Mouse (Mus musculus) thymus, adult 2 months (tissue): ENCODE data around the gene Bcl7a. TPM values are rescaled to one million over a fixed set of nuclear protein-coding genes. Genes with fewer than 3 reads are reported as not detected.

ENCODE experiments used
- DNase-seq: peaks from one replicate; pipeline ENCODE4 v3.0.0; 2021
- H3K27ac ChIP-seq: fragments of 200-500 bp; 2 replicates; pipeline ENCODE4 v1.5.1; 2012; ENCODE audit warnings: low read length, control low read depth; ENCODE audit not compliant: control insufficient read depth, insufficient read depth
- H3K27me3 ChIP-seq: fragments of 200-500 bp; 2 replicates; pipeline ENCODE4 v1.6.1; 2012; ENCODE audit warnings: mild to moderate bottlenecking, low read length, moderate library complexity, mixed read lengths; ENCODE audit not compliant: control insufficient read depth, insufficient read depth
- H3K36me3 ChIP-seq: fragments of 200-500 bp; 2 replicates; pipeline ENCODE4 v1.6.1; 2012; ENCODE audit warnings: mild to moderate bottlenecking, low read length, moderate library complexity; ENCODE audit not compliant: control insufficient read depth, insufficient read depth
- H3K4me1 ChIP-seq: fragments of 200-500 bp; replicated peaks from 2 replicates; pipeline ENCODE4 v1.6.1; 2012; ENCODE audit warnings: low read length; ENCODE audit not compliant: control insufficient read depth, insufficient read depth
- H3K4me3 ChIP-seq: fragments of 200-500 bp; 2 replicates; pipeline ENCODE4 v1.5.1; 2012; ENCODE audit warnings: mild to moderate bottlenecking, low read length, control low read depth, moderate library complexity; ENCODE audit not compliant: control insufficient read depth, insufficient read depth
- CTCF ChIP-seq: fragments of 200-500 bp; IDR thresholded peaks from 2 replicates; pipeline ENCODE4 v1.5.1; 2012; ENCODE audit warnings: mild to moderate bottlenecking, control low read depth, low read length, moderate library complexity, borderline replicate concordance; ENCODE audit not compliant: control insufficient read depth, poor library complexity, insufficient read depth; ENCODE audit errors: extremely low read depth
- POLR2A ChIP-seq: fragments of 200-500 bp; IDR thresholded peaks from 2 replicates; pipeline ENCODE4 v1.6.1; 2012; ENCODE audit warnings: mild to moderate bottlenecking, low read length, control low read depth, moderate library complexity; ENCODE audit not compliant: control insufficient read depth, poor library complexity, insufficient read depth; ENCODE audit errors: extremely low read depth
- WGBS: fragments of 180-500 bp; shearing (Covaris S2); methylation state at CpG from one replicate; pipeline ENCODE4 v1.1.7; 2018; 5-methylcytosine and 5-hydroxymethylcytosine counted together
- polyA plus RNA-seq: library from polyadenylated mRNA; depleted of rRNA; stranded (reverse); fragments of >200 nt; gene quantifications from 2 replicates; pipeline ENCODE4 v1.2.3, GENCODE M21; 2012

Bcl7a gene
- polyA plus RNA-seq, 1 experiment = 29.4 TPM

DNA sequence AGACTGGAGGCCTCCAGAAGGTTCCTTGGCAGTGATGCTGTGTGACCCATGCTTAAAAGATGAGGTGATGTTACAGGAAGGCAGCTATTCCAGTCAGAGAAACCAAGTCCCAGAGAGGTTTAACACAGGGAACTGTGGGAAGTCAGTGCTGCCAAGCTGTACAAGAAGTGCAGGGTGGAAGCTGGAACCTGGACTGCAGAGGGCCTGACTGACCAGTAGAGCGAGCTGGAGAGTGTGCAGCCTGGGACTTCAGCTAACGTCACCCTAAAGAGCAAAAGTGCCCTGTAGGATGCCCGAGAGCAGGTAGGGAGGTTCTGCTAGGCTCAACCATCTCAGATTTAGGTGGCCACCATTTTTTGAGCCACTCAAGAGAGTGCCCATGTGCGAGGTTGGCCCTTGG lies 19.3 kb downstream of the Bcl7a start:
- no peaks in the 10 kb centered on the region for H3K4me1 ChIP-seq
- no peak for TF ChIP-seq POLR2A
- no peak for TF ChIP-seq CTCF
- no peak for DNase-seq
- WGBS = over 99% methylated on average over 4 of the region's 4 CpGs
- no peaks in the 10 kb centered on the region for H3K27me3 ChIP-seq
- no peak overlapping the region for H3K27ac ChIP-seq
- H3K36me3 ChIP-seq = peaks cover 47% of the 10 kb centered on the region
- H3K4me3 ChIP-seq = no peak overlapping the region

GRCm38 (mm10) chr5:123364302-123364971 lies 20.8 kb downstream of the Bcl7a start:
- no peaks in the 10 kb centered on the region for H3K4me1 ChIP-seq
- no peak for TF ChIP-seq CTCF
- no peak for TF ChIP-seq POLR2A
- no peak overlapping the region for H3K4me3 ChIP-seq
- DNase-seq = no peak
- peaks cover 39% of the 10 kb centered on the region for H3K36me3 ChIP-seq
- WGBS = 94% methylated on average over 11 of the region's 11 CpGs
- no peak overlapping the region for H3K27ac ChIP-seq
- H3K27me3 ChIP-seq = no peaks in the 10 kb centered on the region

GRCm38 (mm10) chr5:123368869-123369488 lies 25.3 kb downstream of the Bcl7a start:
- DNase-seq = peak; percentile 29
- H3K27me3 ChIP-seq = no peaks in the 10 kb centered on the region
- H3K36me3 ChIP-seq = peaks cover 56% of the 10 kb centered on the region
- no peak overlapping the region for H3K27ac ChIP-seq
- H3K4me1 ChIP-seq = no peaks in the 10 kb centered on the region
- no peak overlapping the region for H3K4me3 ChIP-seq
- TF ChIP-seq CTCF = peak; percentile 79; the same call in 1 of the 2 replicates
- no peak for TF ChIP-seq POLR2A
- WGBS = 78% methylated on average over 13 of the region's 13 CpGs

DNA sequence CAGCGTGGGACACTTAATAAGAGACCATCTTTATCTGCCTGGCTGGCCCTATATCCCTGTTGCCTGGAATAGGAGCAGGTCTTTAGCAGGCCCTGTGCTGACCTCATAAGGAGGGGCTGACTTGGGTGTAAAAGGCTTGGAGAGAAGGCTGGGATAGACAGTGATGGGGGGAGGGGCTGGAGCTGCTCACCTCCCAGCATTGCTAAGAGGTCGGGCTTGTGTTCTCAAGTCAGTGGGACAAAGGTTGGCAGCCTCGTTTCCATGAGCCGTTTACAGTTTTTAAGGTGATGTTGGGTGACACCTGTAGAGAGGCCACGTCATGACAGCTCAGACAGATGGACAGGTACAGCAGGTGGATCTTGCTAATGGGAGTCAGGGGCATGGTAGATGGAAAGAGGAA lies 26.4 kb downstream of the Bcl7a start:
- DNase-seq = no peak
- H3K4me1 ChIP-seq = no peaks in the 10 kb centered on the region
- H3K36me3 ChIP-seq = peaks cover 55% of the 10 kb centered on the region
- no peak overlapping the region for H3K4me3 ChIP-seq
- no peaks in the 10 kb centered on the region for H3K27me3 ChIP-seq
- 95% methylated on average over 5 of the region's 5 CpGs for WGBS
- no peak overlapping the region for H3K27ac ChIP-seq
- TF ChIP-seq POLR2A = no peak
- TF ChIP-seq CTCF = no peak

DNA sequence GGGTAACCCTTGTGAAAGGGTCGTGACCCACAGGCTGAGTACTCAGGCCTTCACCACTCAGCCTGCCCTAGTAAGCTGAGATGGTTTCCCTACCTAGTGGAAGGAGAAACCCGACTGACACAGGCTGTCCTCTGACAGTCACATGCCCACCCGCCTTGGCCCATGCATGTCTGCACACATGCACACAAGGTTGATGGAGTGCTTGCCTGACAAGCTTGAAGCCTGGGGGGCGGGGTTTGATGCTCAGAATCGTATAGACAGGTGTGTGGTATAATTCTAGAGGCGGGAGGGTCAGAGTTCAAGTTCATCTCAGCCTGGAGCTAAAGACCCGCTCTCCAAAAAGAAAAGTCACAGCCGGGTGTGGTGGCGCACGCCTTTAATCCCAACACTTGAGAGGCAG lies 31.6 kb downstream of the Bcl7a start:
- 93% methylated on average over 10 of the region's 10 CpGs for WGBS
- Histone ChIP-seq H3K4me1 (peaks cover 10% of the 10 kb centered on the region), H3K27me3 (no peaks in the 10 kb centered on the region), H3K4me3 (no peak overlapping the region), H3K36me3 (peaks cover 29% of the 10 kb centered on the region), H3K27ac (no peak overlapping the region)
- TF ChIP-seq CTCF = no peak
- no peak for TF ChIP-seq POLR2A
- no peak for DNase-seq

GRCm38 (mm10) chr5:123375793-123376452 lies 32.3 kb downstream of the Bcl7a start:
- H3K27ac ChIP-seq = no peak overlapping the region
- WGBS = 85% methylated on average over 6 of the region's 6 CpGs
- H3K4me1 ChIP-seq = peaks cover 10% of the 10 kb centered on the region
- peaks cover 24% of the 10 kb centered on the region for H3K36me3 ChIP-seq
- TF ChIP-seq CTCF = no peak
- no peak for TF ChIP-seq POLR2A
- no peak for DNase-seq
- no peak overlapping the region for H3K4me3 ChIP-seq
- no peaks in the 10 kb centered on the region for H3K27me3 ChIP-seq
